Mouse (Mus musculus): Measurements from ENCODE around the gene Ccdc51.

The Ccdc51 gene

DNA sequence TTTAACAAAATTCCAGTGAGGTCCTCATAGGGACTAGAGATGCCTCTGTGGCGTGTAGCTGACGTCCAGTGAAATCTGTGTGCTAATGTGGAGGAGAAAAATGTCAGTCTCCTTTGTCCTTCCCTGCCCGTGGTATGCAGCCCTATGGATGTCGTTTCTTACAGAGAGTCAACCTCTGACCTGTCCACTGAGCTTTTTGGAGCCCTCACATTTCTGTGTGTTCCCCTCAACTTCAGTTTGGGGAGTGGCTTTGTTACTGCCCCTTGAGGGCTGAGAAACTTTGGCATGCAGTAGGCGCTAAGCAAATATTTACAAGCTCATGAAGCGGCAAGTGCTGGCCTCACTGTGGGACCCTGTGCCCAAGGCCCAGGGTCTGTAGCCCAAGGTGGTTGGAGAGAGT lies 15.0 kb downstream of the Ccdc51 start:
- DNase-seq = peak; percentile 60 to 78

DNA sequence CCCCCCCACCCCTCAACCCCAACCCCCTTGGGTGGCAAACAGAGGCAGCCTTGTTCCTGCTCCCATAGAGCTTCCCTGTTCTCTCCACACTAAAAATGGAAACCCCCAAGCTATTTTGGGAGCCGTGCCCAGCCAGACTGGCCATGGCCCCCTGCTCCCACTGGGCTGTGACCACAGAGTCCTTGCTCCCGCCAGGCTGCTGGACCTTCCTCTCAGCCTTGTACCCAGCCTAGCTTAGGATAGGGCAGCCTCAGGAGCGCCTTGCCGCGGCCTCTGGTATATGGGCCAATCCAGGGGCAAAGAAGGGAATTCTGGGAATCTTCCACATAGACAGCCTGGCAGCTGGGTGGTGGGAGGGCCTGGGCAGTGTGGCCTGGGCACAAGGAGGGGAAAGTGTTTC lies 15.5 kb downstream of the Ccdc51 start:
- peak in 1 of 2 experiments; percentile 39 for DNase-seq

- DNase-seq = no peak
Observed at GRCm38 (mm10) chr9:109098366-109098765, 16.1 kb downstream of the Ccdc51 start.

- peak; percentile 81 to 87 for DNase-seq
Observed at GRCm38 (mm10) chr9:109098969-109099368, 16.7 kb downstream of the Ccdc51 start.

DNA sequence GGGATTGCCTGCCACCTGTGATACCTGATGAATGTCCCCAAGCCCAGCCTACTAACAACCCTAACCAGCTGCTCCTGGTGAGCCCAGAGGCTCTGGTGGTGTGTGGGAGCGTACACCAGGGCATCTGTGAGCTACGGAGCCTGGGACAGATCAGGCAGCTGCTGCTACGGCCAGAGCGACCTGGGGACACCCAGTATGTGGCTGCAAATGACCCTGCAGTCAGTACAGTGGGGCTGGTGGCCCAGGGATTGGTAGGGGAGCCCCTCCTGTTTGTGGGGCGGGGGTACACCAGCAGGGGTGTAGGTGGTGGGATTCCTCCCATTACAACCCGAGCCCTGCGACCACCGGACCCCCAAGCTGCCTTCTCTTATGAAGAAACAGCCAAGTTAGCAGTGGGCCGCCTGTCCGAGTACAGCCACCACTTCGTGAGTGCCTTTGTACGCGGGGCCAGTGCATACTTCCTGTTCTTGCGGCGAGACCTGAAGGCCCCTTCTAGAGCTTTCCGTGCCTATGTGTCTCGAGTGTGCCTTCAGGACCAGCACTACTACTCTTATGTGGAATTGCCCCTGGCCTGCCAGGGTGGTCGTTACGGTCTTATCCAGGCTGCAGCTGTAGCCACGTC lies 18.1 kb downstream of the Ccdc51 start:
- no peak for DNase-seq

GRCm38 (mm10) chr9:109101933-109102445 lies 19.7 kb downstream of the Ccdc51 start:
- no peak for DNase-seq

- DNase-seq = no peak
Observed at GRCm38 (mm10) chr9:109102541-109102940, 20.2 kb downstream of the Ccdc51 start.

- peak in 1 of 2 experiments; percentile 60 for DNase-seq
Observed at GRCm38 (mm10) chr9:109103250-109103649, 21.0 kb downstream of the Ccdc51 start.

- no peak for DNase-seq
Observed at GRCm38 (mm10) chr9:109104083-109104482, 21.8 kb downstream of the Ccdc51 start.

DNA sequence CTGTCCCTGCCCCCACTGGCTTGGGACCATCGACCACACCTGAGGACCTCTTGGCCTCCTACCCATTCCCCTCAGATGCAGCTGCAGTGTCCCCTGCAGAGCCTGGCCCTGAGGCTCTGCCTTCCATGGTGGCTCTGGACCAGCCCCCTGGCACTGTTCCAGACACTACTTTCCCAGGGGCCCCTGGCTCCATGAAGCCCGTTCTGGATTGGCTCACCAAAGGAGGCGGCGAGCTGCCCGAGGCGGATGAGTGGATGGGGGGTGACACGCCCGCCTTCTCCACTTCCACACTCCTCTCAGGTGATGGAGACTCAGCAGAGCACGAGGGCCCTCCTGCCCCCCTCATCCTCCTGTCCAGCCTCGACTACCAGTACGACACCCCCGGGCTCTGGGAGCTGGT lies 22.7 kb downstream of the Ccdc51 start:
- DNase-seq = peak; percentile 52 to 61

DNA sequence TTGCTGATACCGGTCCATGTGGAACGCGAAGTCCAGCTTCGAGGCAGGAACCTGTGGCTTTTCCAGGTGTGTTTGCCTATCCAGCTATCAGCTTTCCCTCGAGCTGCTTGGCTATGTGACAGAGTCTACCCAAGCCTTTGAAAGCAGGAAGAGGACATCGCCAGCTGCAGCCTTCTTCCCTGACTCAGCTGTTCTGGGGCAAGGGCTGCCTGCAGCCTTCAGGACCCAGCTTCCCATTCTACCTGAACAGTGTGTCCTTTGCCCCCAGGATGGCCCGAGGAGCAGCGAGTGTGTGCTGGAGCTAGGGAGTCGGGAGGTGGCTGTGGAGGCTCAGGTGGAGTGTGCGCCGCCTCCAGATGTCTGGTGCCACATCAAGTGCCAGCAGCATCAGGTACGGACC lies 23.4 kb downstream of the Ccdc51 start:
- DNase-seq = no peak

DNA sequence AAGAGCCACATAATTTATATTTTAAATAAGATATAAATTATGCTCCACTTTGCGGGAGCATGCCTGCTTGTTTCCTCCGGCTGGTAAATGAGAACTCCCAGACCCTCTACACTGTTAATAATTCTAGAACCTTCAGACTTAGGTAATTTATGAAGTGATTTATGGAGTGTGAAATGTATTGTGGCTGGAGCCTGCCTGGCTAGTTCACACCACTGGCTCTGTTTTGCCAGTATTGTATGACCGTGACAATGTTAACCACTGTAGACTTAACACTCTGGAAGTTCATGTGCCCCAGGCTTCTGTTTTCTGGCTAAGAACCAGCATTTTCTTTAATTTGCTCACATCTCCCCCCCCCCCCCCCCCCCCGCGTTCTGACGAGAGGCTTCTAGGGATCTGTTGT lies 25.0 kb downstream of the Ccdc51 start:
- no peak for DNase-seq

- no peak for DNase-seq
Observed at GRCm38 (mm10) chr9:109110240-109110639, 27.9 kb downstream of the Ccdc51 start.

- DNase-seq = no peak
Observed at GRCm38 (mm10) chr9:109111101-109111500, 28.8 kb downstream of the Ccdc51 start.

DNA sequence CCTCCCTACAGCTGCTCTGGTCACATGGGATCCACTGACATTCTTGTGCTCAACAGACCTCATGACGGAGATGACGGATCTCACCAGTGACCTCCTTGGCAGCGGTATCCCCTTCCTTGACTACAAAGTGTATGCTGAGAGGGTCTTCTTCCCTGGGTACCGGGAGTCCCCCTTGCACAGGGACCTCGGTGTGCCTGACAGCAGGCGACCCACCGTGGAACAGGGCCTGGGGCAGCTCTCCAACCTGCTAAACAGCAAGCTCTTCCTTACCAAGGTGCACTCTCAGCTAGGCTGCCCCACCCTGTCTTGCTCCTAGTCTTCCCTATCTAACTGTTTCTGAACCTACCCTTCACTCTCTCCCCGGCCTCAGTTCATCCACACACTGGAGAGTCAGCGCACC lies 29.3 kb downstream of the Ccdc51 start:
- peak in 1 of 2 experiments; percentile 1 for DNase-seq

GRCm38 (mm10) chr9:109113331-109113730 lies 31.0 kb downstream of the Ccdc51 start:
- no peak for DNase-seq

DNA sequence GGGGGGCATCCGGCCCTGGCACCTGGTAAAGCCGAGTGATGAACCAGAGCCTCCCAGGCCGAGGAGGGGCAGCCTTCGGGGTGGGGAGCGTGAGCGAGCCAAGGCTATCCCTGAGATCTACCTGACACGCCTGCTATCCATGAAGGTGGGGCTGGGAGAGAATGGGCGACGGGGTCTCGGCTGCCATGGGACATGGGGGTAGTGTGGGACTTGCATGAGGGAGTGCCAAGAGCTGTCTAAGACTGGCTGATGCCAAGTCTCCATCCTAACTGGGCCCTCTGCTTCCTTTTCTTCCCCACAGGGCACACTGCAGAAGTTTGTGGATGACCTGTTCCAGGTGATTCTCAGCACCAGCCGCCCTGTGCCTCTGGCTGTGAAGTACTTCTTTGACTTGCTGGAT lies 32.0 kb downstream of the Ccdc51 start:
- no peak for DNase-seq

GRCm38 (mm10) chr9:109114871-109115270 lies 32.6 kb downstream of the Ccdc51 start:
- DNase-seq = no peak

DNA sequence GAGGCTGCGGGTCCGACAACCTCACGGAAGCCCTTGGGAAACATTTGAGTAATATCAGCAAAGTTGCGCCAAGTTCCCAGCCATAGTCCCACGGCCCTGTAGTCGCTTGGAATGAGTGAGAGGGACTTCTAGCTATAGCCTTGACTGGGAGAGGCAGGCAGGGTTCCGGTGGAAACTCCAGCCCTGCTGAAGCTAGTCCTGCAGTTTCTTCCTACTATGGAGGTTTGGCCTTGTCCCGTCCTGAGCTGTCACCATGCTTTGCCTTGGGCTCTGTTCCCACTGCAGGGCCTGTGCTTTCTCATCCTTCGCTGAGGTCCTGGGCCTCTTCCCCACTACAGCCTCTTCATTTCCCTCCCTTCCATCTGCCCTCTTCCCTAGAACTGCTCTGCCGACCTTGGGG lies 33.9 kb downstream of the Ccdc51 start:
- no peak for DNase-seq

DNA sequence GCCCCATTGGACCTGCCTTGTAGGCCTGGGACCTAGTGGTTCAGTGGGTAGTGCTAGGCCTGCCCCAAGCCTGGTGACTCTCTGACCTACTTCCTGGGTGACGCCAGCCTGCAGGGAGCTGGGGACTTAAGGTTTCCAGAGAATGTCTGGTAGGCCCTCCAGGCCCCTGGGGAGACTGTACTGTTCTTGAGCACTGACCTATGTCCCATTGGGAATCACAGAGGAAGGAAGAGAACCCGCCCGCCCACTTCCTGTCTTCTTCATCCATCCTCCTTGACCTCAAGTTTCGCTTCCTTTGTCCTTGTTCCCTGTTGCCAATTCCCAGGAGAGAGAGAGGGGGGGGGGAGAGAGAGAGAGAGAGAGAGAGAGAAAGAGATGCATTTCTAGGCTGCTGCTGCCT lies 35.8 kb downstream of the Ccdc51 start:
- peak; percentile 53 to 59 for DNase-seq

- no peak for DNase-seq
Observed at GRCm38 (mm10) chr9:109119571-109119970, 37.3 kb downstream of the Ccdc51 start.

DNA sequence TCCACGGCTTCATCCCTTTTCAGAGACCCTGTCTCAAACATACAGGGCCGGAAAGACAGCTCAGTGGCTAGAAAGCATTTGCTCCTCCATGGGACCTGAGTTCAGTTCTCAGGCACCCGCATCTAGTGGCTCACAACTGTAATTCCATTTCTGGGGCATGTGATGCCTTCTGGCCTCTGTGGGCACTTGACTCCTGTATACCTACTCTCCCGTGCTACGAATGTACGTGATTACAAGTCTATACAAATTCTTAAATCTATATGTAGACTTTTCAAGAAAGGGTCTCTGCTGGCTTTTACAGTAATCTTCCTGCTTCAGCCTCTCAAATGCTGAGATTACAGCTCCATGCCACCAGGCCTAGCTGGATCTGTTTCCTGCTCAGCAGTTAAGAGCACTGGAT lies 38.7 kb downstream of the Ccdc51 start:
- DNase-seq = no peak

GRCm38 (mm10) chr9:109122553-109123085 lies 40.3 kb downstream of the Ccdc51 start:
- peak in 1 of 2 experiments; percentile 43 for DNase-seq

GRCm38 (mm10) chr9:109123266-109123665 lies 41.0 kb downstream of the Ccdc51 start:
- no peak for DNase-seq

- no peak for DNase-seq
Observed at GRCm38 (mm10) chr9:109124164-109124563, 41.9 kb downstream of the Ccdc51 start.

Measured in lung, adult 18-20 months (tissue).